Mouse (Mus musculus) forebrain, postnatal 0 days (tissue): ENCODE results near the gene Etv3. TPM values are rescaled to one million over a fixed set of nuclear protein-coding genes. Genes with fewer than 3 reads are reported as not detected.
A peak's percentile ranks its signal among the peaks of the same experiment; 100 is the strongest.

Source experiments
- ATAC-seq: fragments of 200-750 bp; cut with Nextera tagmentation; 2 replicates; pipeline ENCODE4 v1.8.0; 2017; ENCODE audit warnings: mild to moderate bottlenecking, moderate library complexity
- DNase-seq: peaks from one replicate; pipeline ENCODE4 v3.0.0-alpha.2; 2015
- H3K27ac ChIP-seq: fragments of 300-500 bp; sonication (generic); 2 replicates; pipeline ENCODE4 v1.5.1; 2014; ENCODE audit warnings: low read depth, mild to moderate bottlenecking, antibody characterized with exemption, low read length, moderate library complexity, mixed read lengths
- H3K27me3 ChIP-seq: fragments of 300-500 bp; sonication (generic); 2 replicates; pipeline ENCODE4 v1.6.1; 2014; ENCODE audit warnings: mild to moderate bottlenecking, low read length, mixed read lengths; ENCODE audit not compliant: insufficient read depth
- H3K36me3 ChIP-seq: fragments of 300-500 bp; sonication (generic); 2 replicates; pipeline ENCODE4 v1.6.1; 2014; ENCODE audit warnings: mild to moderate bottlenecking, moderate library complexity; ENCODE audit not compliant: insufficient read depth
- H3K4me1 ChIP-seq: fragments of 300-500 bp; sonication (generic); 2 replicates; pipeline ENCODE4 v1.6.1; 2014; ENCODE audit warnings: antibody characterized with exemption; ENCODE audit not compliant: insufficient read depth
- H3K4me2 ChIP-seq: fragments of 300-500 bp; sonication (generic); 2 replicates; pipeline ENCODE4 v1.6.1; 2014; ENCODE audit warnings: low read depth, mild to moderate bottlenecking, moderate library complexity
- H3K4me3 ChIP-seq: fragments of 300-500 bp; sonication (generic); 2 replicates; pipeline ENCODE4 v1.5.1; 2014; ENCODE audit warnings: low read depth, low read length, mixed read lengths
- H3K9ac ChIP-seq: fragments of 300-500 bp; sonication (generic); 2 replicates; pipeline ENCODE4 v1.6.1; 2014; ENCODE audit warnings: mild to moderate bottlenecking
- H3K9me3 ChIP-seq: fragments of 300-500 bp; sonication (generic); 2 replicates; pipeline ENCODE4 v1.6.1; 2016; ENCODE audit warnings: low read length
- CTCF ChIP-seq: sonication (generic); IDR thresholded peaks from 2 replicates; pipeline ENCODE4 v1.5.1; 2016; ENCODE audit warnings: antibody characterized with exemption, control low read depth, low read depth
- WGBS: fragments of 180-500 bp; shearing (Covaris S2); extraction: QIAGEN DNeasy Blood & Tissue Kit; methylation state at CpG from one replicate; pipeline ENCODE4 v1.1.7; 2014; 5-methylcytosine and 5-hydroxymethylcytosine counted together
- polyA plus RNA-seq: library from polyadenylated mRNA; unstranded; fragments of >200 nt; fragmentation: Nextera tagmentation; extraction: Ambion mirVana; gene quantifications from 2 replicates; pipeline ENCODE4 v1.2.1, GENCODE M21; 2015
- total RNA-seq: library from RNA; depleted of rRNA; stranded (reverse); fragments of >200 nt; gene quantifications from 2 replicates; pipeline ENCODE4 v1.2.3, GENCODE M21; 2014

The Etv3 gene
- total and polyA plus RNA-seq, 2 experiments from 2014 or later = 6.0 to 13.8 TPM

DNA sequence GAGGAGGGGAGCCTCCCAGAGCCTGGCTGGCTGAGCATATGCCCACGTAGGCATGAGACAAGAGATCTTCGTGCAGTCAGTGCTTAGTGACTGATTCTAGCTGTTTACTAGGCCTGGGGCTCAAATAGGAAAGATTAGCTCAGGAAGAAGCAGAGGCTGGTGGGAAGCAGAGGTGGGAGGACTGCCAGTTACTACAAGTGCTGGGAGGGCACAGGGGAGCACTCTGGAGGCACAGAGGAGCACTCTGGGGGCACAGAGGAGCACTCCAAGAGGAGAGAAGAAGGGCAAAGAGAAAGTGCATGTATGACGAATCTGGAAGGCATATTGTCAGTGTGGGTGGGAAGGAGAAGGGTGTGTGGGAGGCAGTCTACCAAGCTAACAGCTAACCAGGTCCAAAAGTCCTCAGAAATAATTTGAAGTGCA, 30.9 kb downstream of the Etv3 start:
- no peaks in the 10 kb centered on the region for H3K36me3 ChIP-seq
- H3K4me3 ChIP-seq = no peak overlapping the region
- DNase-seq (no peak), ATAC-seq (no peak)
- no peak overlapping the region for H3K27ac ChIP-seq
- no peak for TF ChIP-seq CTCF
- H3K27me3 ChIP-seq = no peaks in the 10 kb centered on the region
- no peak overlapping the region for H3K4me2 ChIP-seq
- H3K9ac ChIP-seq = no peak overlapping the region
- WGBS = 64% methylated on average over 3 of the region's 3 CpGs
- H3K9me3 ChIP-seq = no peaks in the 10 kb centered on the region
- no peaks in the 10 kb centered on the region for H3K4me1 ChIP-seq

- no peak overlapping the region for H3K9ac ChIP-seq
- H3K4me3 ChIP-seq = no peak overlapping the region
- ATAC-seq (no peak), DNase-seq (no peak)
- 82% methylated on average over 12 of the region's 12 CpGs for WGBS
- no peaks in the 10 kb centered on the region for H3K4me1 ChIP-seq
- H3K9me3 ChIP-seq = no peaks in the 10 kb centered on the region
- TF ChIP-seq CTCF = no peak
- H3K4me2 ChIP-seq = no peak overlapping the region
- H3K27me3 ChIP-seq = no peaks in the 10 kb centered on the region
- no peak overlapping the region for H3K27ac ChIP-seq
- no peaks in the 10 kb centered on the region for H3K36me3 ChIP-seq
Measured at GRCm38 (mm10) chr3:87556668-87557278, 31.6 kb downstream of the Etv3 start.

GRCm38 (mm10) chr3:87560156-87560555, 34.9 kb downstream of the Etv3 start:
- Histone ChIP-seq H3K4me1 (no peaks in the 10 kb centered on the region), H3K9ac (no peak overlapping the region), H3K4me3 (no peak overlapping the region), H3K9me3 (no peaks in the 10 kb centered on the region), H3K4me2 (no peak overlapping the region), H3K27ac (no peak overlapping the region), H3K36me3 (no peaks in the 10 kb centered on the region), H3K27me3 (no peaks in the 10 kb centered on the region)
- no peak for TF ChIP-seq CTCF
- no peak for ATAC-seq
- no peak for DNase-seq
- 49% methylated on average over 3 of the region's 3 CpGs for WGBS

GRCm38 (mm10) chr3:87561434-87561833, 36.2 kb downstream of the Etv3 start:
- peaks cover 7% of the 10 kb centered on the region; the same call in 1 of the 2 replicates for H3K4me1 ChIP-seq
- WGBS = 84% methylated on average over 8 of the region's 8 CpGs
- H3K27ac ChIP-seq = no peak overlapping the region
- no peak for DNase-seq
- H3K36me3 ChIP-seq = no peaks in the 10 kb centered on the region
- no peak overlapping the region for H3K4me3 ChIP-seq
- TF ChIP-seq CTCF = no peak
- H3K27me3 ChIP-seq = no peaks in the 10 kb centered on the region
- ATAC-seq = no peak
- no peak overlapping the region for H3K4me2 ChIP-seq
- H3K9ac ChIP-seq = no peak overlapping the region
- H3K9me3 ChIP-seq = no peaks in the 10 kb centered on the region

DNA sequence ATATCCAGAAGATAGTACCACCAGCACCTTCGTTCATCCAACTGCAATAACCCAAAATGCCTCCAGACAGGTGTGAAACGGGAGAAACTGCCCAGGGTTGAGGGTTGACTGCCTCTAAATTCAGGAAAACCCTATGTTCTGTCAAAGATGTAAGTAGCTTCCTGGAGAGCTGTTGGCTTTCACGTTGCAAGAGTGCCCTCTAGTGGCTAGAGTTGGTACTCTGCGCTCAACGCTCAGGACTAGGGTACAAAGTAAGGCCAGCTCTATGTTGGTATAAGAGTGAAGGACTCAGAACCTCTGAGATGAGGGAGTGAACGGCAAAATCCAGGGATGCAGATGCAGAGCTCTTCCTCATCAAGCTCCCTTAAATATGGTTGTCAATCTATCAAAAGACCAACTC, 37.2 kb downstream of the Etv3 start:
- Histone ChIP-seq H3K27ac (no peak overlapping the region), H3K9me3 (no peaks in the 10 kb centered on the region), H3K36me3 (no peaks in the 10 kb centered on the region), H3K4me1 (peaks cover 10% of the 10 kb centered on the region; the same call in 1 of the 2 replicates), H3K4me3 (no peak overlapping the region), H3K4me2 (no peak overlapping the region), H3K27me3 (no peaks in the 10 kb centered on the region), H3K9ac (no peak overlapping the region)
- no peak for ATAC-seq
- peak; percentile 94 for DNase-seq
- WGBS = 2% methylated on average over 6 of the region's 6 CpGs
- peak; percentile 98 for TF ChIP-seq CTCF

- no peak overlapping the region for H3K4me2 ChIP-seq
- no peaks in the 10 kb centered on the region for H3K27me3 ChIP-seq
- TF ChIP-seq CTCF = no peak
Measured at GRCm38 (mm10) chr3:87563466-87563865, 38.3 kb downstream of the Etv3 start.

DNA sequence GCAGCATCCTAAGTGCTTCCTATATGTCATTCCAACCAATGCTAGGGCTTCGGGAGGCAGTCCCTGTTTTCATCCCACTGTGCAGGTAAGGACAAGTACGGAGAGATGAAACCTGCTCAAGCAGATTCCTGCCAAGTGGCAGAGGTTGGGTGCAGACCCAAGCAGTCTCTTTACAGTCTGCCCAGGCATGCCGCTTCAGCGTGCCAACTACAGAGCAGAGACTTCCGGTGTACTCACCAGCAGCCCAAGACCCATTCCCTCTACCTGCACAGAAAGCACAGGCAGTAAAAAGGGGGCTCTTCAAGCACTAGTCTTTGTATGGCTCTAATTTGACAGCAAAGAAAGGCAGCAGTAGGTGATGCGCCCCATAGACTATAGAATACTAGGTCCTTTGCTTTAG, 40.4 kb downstream of the Etv3 start:
- peak; percentile 23 for ATAC-seq
- peak overlapping the region; percentile 94 for H3K27ac ChIP-seq
- H3K27me3 ChIP-seq = no peaks in the 10 kb centered on the region
- H3K4me3 ChIP-seq = peak overlapping the region; percentile 22
- no peaks in the 10 kb centered on the region for H3K36me3 ChIP-seq
- TF ChIP-seq CTCF = no peak
- DNase-seq = no peak
- WGBS = 42% methylated on average over 6 of the region's 6 CpGs
- H3K4me2 ChIP-seq = peak overlapping the region; percentile 49
- H3K4me1 ChIP-seq = peaks cover 10% of the 10 kb centered on the region; the same call in 1 of the 2 replicates
- H3K9ac ChIP-seq = peak overlapping the region; percentile 56
- H3K9me3 ChIP-seq = no peaks in the 10 kb centered on the region

More at GRCm38 (mm10) chr3:87563466-87563865, 38.3 kb downstream of the Etv3 start:
- Histone ChIP-seq H3K4me3 (no peak overlapping the region), H3K36me3 (no peaks in the 10 kb centered on the region), H3K4me1 (peaks cover 10% of the 10 kb centered on the region; the same call in 1 of the 2 replicates), H3K9me3 (no peaks in the 10 kb centered on the region), H3K9ac (no peak overlapping the region), H3K27ac (no peak overlapping the region)
- no peak for ATAC-seq
- no peak for DNase-seq
- 84% methylated on average over 5 of the region's 5 CpGs for WGBS
